Mouse (Mus musculus): Measurements from ENCODE around the gene Klhl1. TPM values are rescaled to one million over a fixed set of nuclear protein-coding genes. Genes with fewer than 3 reads are reported as not detected.

The Klhl1 gene
- polyA plus RNA-seq (2015; fragmentation: Illumina TruSeq; extraction: RNeasy Lipid Tissue Mini Kit (QIAGEN cat#74804); ENCODE audit: insufficient read depth, low replicate concordance), result not detected

DNA sequence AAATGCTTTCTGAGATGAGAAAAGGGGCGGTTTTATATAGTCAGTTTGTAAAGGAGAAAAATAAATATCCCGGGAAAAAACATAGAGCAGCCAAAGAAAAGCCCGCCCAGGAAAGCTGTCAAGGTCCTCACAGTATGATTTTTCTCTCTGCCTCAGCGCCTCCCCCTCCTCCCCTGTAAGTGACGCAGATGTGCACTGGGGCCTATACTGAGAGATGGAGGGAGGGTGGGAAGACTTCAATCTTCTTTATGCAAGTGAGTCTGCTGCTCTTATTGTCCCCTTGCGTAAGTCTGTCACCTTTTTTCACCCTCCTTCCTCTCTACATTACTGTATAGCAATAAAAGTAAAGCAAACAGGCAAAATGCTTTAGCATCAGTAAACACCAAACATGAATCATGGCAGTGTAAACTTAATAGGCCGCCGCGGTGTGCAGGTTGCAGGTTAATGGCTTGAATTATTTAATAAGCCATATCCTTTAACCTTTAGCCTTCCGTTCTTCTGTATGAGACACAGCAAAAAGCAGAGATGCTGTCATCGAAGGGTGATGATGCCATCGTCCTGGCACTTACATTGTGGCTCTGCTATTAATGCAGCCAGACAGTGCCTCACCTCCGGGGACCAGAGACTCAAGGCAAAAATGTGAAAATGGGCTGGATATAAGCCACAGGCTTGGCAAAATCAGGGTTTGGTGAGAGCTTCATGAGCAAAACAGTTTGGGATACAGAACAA is at the start of gene Klhl1:
TSS of gene Klhl1 (minus strand) at position 149 of the 729 bp plus-strand sequence.

